Mouse (Mus musculus): ENCODE results near the gene Zfp706. TPM values are rescaled to one million over a fixed set of nuclear protein-coding genes. Genes with fewer than 3 reads are reported as not detected.

Gene Zfp706
- polyA plus RNA-seq, 1 experiment = 199 TPM

DNA sequence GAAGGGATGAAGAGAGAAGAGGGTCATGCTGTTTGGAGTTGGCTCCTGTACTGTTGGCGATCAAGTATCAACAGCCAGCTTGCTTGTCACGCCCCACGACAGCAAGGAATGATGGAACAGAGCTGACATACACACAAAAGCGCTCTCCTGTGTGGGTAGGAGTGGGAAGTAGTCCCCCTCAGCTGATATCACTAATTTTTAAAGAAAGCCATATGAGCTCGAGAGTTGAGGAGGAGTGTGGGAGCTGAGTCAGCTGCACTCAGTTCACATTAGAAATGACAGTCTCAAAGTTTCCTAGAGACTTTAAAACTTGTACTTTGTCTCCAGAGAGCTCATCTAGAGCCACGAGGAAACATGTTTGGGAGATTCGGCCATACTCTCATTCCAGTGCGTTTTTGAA lies 29.8 kb downstream of the Zfp706 start:
- no peak overlapping the region for H3ac ChIP-seq (ENCODE audit: control insufficient read depth, insufficient read length)
- H3K27me3 ChIP-seq (ENCODE audit: control insufficient read depth, insufficient read depth, insufficient read length) = no peaks in the 10 kb centered on the region
- no peak overlapping the region for H3K4me3 ChIP-seq
- no peaks in the 10 kb centered on the region for H3K36me3 ChIP-seq (ENCODE audit: control insufficient read depth, insufficient read depth)
- H3K79me2 ChIP-seq (ENCODE audit: control insufficient read depth, insufficient read depth) = no peaks in the 10 kb centered on the region
- no peak overlapping the region for H3K4me2 ChIP-seq (ENCODE audit: low read depth)
- TF ChIP-seq CEBPB (IDR thresholded peaks at IDR 0.05; ENCODE audit: insufficient read depth, poor library complexity, severe bottlenecking) = no peak
- TF ChIP-seq TCF12 (IDR thresholded peaks at IDR 0.05; ENCODE audit: insufficient read depth, poor library complexity, severe bottlenecking) = no peak
- no peak for TF ChIP-seq MYOD1 (IDR thresholded peaks at IDR 0.05; ENCODE audit: control insufficient read depth in 1 of 3, insufficient read length in 2 of 3, low read depth in 2 of 3)

DNA sequence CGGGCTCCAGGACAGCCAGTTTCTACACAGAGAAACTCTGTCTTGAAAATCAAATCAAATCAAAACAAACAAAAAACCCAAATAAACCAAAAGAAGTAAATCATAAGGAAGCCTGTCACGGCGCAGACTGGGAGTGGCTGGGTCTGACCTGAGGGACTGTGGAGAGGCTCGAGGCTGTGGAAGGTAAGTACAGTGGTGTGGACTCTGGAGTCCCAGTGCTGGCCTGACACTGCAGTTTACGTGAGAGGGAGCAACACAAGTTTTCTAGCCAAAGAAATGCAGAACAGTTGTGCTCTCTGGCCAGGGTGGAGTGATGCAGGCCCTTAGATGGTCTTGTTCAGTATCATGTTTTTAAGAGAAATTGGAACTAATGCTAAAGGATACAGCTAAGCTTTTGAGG lies 31.9 kb downstream of the Zfp706 start:
- TF ChIP-seq MYOD1 (IDR thresholded peaks at IDR 0.05; ENCODE audit: control insufficient read depth in 1 of 3, insufficient read length in 2 of 3, low read depth in 2 of 3) = no peak
- TF ChIP-seq POLR2A (IDR thresholded peaks at IDR 0.05; ENCODE audit: insufficient read length, low read depth) = no peak
- TF ChIP-seq REST (IDR thresholded peaks at IDR 0.05; ENCODE audit: insufficient read depth, insufficient read length) = no peak
- no peak for TF ChIP-seq CEBPB (IDR thresholded peaks at IDR 0.05; ENCODE audit: insufficient read depth, poor library complexity, severe bottlenecking)
- TF ChIP-seq SRF (IDR thresholded peaks at IDR 0.05; ENCODE audit: control insufficient read depth, insufficient read length, low read depth) = no peak
- no peak for TF ChIP-seq E2F4 (IDR thresholded peaks at IDR 0.05; ENCODE audit: insufficient read depth)
- TF ChIP-seq TCF3 (IDR thresholded peaks at IDR 0.05; ENCODE audit: insufficient read length, low read depth) = no peak
- TF ChIP-seq TCF12 (IDR thresholded peaks at IDR 0.05; ENCODE audit: insufficient read depth, poor library complexity, severe bottlenecking) = no peak
- no peak for TF ChIP-seq MYOG (IDR thresholded peaks at IDR 0.05; ENCODE audit: control insufficient read depth in 1 of 3, insufficient read depth in 1 of 3, insufficient read length in 2 of 3, low read depth in 2 of 3)
- TF ChIP-seq POLR2AphosphoS2 (IDR thresholded peaks at IDR 0.05; ENCODE audit: insufficient read length, low read depth) = no peak
- no peak for TF ChIP-seq USF1 (IDR thresholded peaks at IDR 0.05; ENCODE audit: low read depth)
- TF ChIP-seq MAX (IDR thresholded peaks at IDR 0.05; ENCODE audit: low read depth) = no peak
- Histone ChIP-seq H3ac (ENCODE audit: control insufficient read depth, insufficient read length) (no peak overlapping the region), H3K4me2 (ENCODE audit: low read depth) (no peak overlapping the region), H3K27me3 (ENCODE audit: control insufficient read depth, insufficient read depth, insufficient read length) (no peaks in the 10 kb centered on the region), H3K79me2 (ENCODE audit: control insufficient read depth, insufficient read depth) (no peaks in the 10 kb centered on the region), H3K4me3 (no peak overlapping the region), H3K36me3 (ENCODE audit: control insufficient read depth, insufficient read depth) (no peaks in the 10 kb centered on the region)

DNA sequence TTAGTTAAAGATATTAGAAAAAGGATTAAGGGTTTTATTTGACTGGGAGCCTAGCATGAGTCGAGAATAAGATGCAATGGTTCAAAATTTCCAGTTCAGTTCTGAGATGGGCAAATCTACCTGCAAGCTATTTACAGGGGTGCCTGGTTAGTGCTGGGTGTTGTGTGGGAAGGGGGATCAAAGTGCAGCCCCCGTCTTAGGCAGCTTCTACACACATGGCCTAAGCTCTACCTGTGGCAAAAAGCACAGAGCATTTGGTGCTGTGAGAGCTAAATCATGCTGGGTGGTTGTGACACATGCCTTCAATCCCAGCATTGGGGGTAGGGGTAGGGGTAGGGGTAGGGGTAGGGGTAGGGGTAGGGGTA lies 32.3 kb downstream of the Zfp706 start:
- H3K36me3 ChIP-seq (ENCODE audit: control insufficient read depth, insufficient read depth) = no peaks in the 10 kb centered on the region
- no peak overlapping the region for H3K4me3 ChIP-seq
- no peak overlapping the region for H3K4me2 ChIP-seq (ENCODE audit: low read depth)
- H3K79me2 ChIP-seq (ENCODE audit: control insufficient read depth, insufficient read depth) = no peaks in the 10 kb centered on the region
- no peaks in the 10 kb centered on the region for H3K27me3 ChIP-seq (ENCODE audit: control insufficient read depth, insufficient read depth, insufficient read length)
- TF ChIP-seq POLR2A (IDR thresholded peaks at IDR 0.05; ENCODE audit: insufficient read length, low read depth) (no peak), TCF12 (IDR thresholded peaks at IDR 0.05; ENCODE audit: insufficient read depth, poor library complexity, severe bottlenecking) (no peak), POLR2AphosphoS2 (IDR thresholded peaks at IDR 0.05; ENCODE audit: insufficient read length, low read depth) (no peak), SRF (IDR thresholded peaks at IDR 0.05; ENCODE audit: control insufficient read depth, insufficient read length, low read depth) (no peak), USF1 (IDR thresholded peaks at IDR 0.05; ENCODE audit: low read depth) (no peak), MAX (IDR thresholded peaks at IDR 0.05; ENCODE audit: low read depth) (no peak), CEBPB (IDR thresholded peaks at IDR 0.05; ENCODE audit: insufficient read depth, poor library complexity, severe bottlenecking) (no peak), TCF3 (IDR thresholded peaks at IDR 0.05; ENCODE audit: insufficient read length, low read depth) (no peak), REST (IDR thresholded peaks at IDR 0.05; ENCODE audit: insufficient read depth, insufficient read length) (no peak), E2F4 (IDR thresholded peaks at IDR 0.05; ENCODE audit: insufficient read depth) (no peak), MYOG (IDR thresholded peaks at IDR 0.05; ENCODE audit: control insufficient read depth in 1 of 3, insufficient read depth in 1 of 3, insufficient read length in 2 of 3, low read depth in 2 of 3) (no peak)
- H3ac ChIP-seq (ENCODE audit: control insufficient read depth, insufficient read length) = no peak overlapping the region

DNA sequence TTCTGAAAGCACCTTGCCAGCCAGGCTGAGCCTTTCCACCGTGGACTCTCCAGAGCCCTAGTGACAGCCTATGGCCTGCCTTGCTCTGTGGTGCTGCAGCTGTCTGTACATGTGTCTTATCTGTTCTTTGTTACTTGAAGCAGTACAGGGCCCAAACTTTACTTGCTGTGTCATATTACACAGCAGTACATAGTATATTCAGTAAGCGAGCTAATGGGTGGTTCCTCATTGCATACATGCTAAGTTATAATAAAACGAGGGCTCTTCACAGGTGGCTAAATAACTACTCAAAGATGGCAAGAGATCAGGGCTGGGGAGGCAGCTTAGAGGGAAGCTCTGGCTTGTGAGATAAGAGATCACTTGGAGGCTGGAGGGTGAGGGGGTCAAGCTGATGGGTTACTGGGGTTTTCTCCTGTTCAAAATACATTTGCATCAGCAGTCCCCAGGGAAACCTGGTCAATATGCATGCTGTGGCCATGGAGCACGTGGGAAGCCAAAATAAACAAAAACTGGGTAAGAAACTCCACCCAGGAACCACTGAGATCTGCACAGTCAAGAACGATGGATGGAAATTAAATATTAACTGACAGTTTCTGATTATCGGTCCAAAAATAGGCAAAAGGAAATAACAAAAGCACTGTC lies 32.8 kb downstream of the Zfp706 start:
- no peak for TF ChIP-seq REST (IDR thresholded peaks at IDR 0.05; ENCODE audit: insufficient read depth, insufficient read length)
- peak in 2 of 3 experiments; percentile 35 to 57 for TF ChIP-seq MYOD1 (IDR thresholded peaks at IDR 0.05; ENCODE audit: control insufficient read depth in 1 of 3, insufficient read length in 2 of 3, low read depth in 2 of 3)
- TF ChIP-seq USF1 (IDR thresholded peaks at IDR 0.05; ENCODE audit: low read depth) = no peak
- no peak for TF ChIP-seq MAX (IDR thresholded peaks at IDR 0.05; ENCODE audit: low read depth)
- TF ChIP-seq MYOG (IDR thresholded peaks at IDR 0.05; ENCODE audit: control insufficient read depth in 1 of 3, insufficient read depth in 1 of 3, insufficient read length in 2 of 3, low read depth in 2 of 3) = peak in 2 of 3 experiments; percentile 16 to 68
- Histone ChIP-seq H3K4me2 (ENCODE audit: low read depth) (no peak overlapping the region), H3K4me3 (no peak overlapping the region), H3K79me2 (ENCODE audit: control insufficient read depth, insufficient read depth) (no peaks in the 10 kb centered on the region), H3K27me3 (ENCODE audit: control insufficient read depth, insufficient read depth, insufficient read length) (no peaks in the 10 kb centered on the region), H3ac (ENCODE audit: control insufficient read depth, insufficient read length) (no peak overlapping the region), H3K36me3 (ENCODE audit: control insufficient read depth, insufficient read depth) (no peaks in the 10 kb centered on the region)

DNA sequence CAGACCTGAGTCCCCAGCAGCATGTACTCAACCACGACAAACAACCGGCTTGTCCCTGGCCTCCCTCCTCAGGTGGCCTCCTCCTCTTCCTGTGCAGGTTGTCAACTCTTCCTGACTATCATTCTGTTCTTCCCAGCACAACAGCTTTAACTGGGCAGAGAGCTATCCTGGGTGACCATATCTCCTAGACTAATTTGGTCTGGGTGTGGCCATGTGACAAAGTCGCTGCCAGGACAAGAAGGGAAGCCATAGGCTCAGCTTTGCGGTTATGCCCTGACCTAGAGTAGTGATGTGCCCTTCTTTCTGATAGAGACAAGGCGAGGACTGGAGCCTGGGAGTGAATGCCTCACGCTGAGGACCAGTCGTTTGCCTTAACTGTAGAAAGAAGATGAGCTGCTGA lies 33.9 kb downstream of the Zfp706 start:
- Histone ChIP-seq H3K4me3 (no peak overlapping the region), H3K36me3 (ENCODE audit: control insufficient read depth, insufficient read depth) (no peaks in the 10 kb centered on the region), H3ac (ENCODE audit: control insufficient read depth, insufficient read length) (no peak overlapping the region), H3K79me2 (ENCODE audit: control insufficient read depth, insufficient read depth) (no peaks in the 10 kb centered on the region), H3K4me2 (ENCODE audit: low read depth) (no peak overlapping the region), H3K27me3 (ENCODE audit: control insufficient read depth, insufficient read depth, insufficient read length) (no peaks in the 10 kb centered on the region)
- TF ChIP-seq TCF3 (IDR thresholded peaks at IDR 0.05; ENCODE audit: insufficient read length, low read depth) = no peak
- no peak for TF ChIP-seq MYOG (IDR thresholded peaks at IDR 0.05; ENCODE audit: control insufficient read depth in 1 of 3, insufficient read depth in 1 of 3, insufficient read length in 2 of 3, low read depth in 2 of 3)
- no peak for TF ChIP-seq USF1 (IDR thresholded peaks at IDR 0.05; ENCODE audit: low read depth)
- no peak for TF ChIP-seq POLR2AphosphoS2 (IDR thresholded peaks at IDR 0.05; ENCODE audit: insufficient read length, low read depth)
- no peak for TF ChIP-seq REST (IDR thresholded peaks at IDR 0.05; ENCODE audit: insufficient read depth, insufficient read length)
- no peak for TF ChIP-seq TCF12 (IDR thresholded peaks at IDR 0.05; ENCODE audit: insufficient read depth, poor library complexity, severe bottlenecking)
- no peak for TF ChIP-seq POLR2A (IDR thresholded peaks at IDR 0.05; ENCODE audit: insufficient read length, low read depth)
- TF ChIP-seq CEBPB (IDR thresholded peaks at IDR 0.05; ENCODE audit: insufficient read depth, poor library complexity, severe bottlenecking) = no peak

Data from myocyte (in vitro differentiated cells).